Comparison of ENCODE assay signal across 22 mouse cellular contexts in genomic region chr11:70737749-70738148, GRCm38 (mm10). TPM values are rescaled to one million over a fixed set of nuclear protein-coding genes. Genes with fewer than 3 reads are reported as not detected.
DNase-seq lines count a peak whose midpoint lies in the region; ATAC-seq and TF ChIP-seq lines count a peak whose summit lies in the region.
"Had no signal": no experiment of that assay in that cellular context is flagged by ENCODE, and none has a peak within 500 bp of the region (broad histone marks: within the 10 kb centered on the region; RNA-seq: fewer than 3 reads in every experiment).

No protein-coding gene starts in this region.

- 16% methylated on average over 5 of the region's 5 CpGs for WGBS in small intestine, adult 2 months

- peaks cover 33% of the 10 kb centered on the region for H3K27me3 ChIP-seq in G1E (ENCODE audit: insufficient read depth, low read length)
- no peaks in the 10 kb centered on the region for H3K27me3 ChIP-seq in small intestine, adult 2 months (ENCODE audit: control insufficient read depth, insufficient read depth, low read length)
- H3K27me3 ChIP-seq: embryonic facial prominence, embryonic 15.5 days; heart, embryonic 15.5 days; midbrain, embryonic 12.5 days; neural tube, embryonic 12.5 days; Patski had no signal

- peaks cover 4% of the 10 kb centered on the region for H3K4me1 ChIP-seq in G1E (ENCODE audit: insufficient read depth, low read depth, low read length)
- peaks cover 7% of the 10 kb centered on the region for H3K4me1 ChIP-seq in small intestine, adult 2 months (ENCODE audit: control insufficient read depth, insufficient read depth, insufficient read length, low read length)
- H3K4me1 ChIP-seq: midbrain, embryonic 12.5 days; neural tube, embryonic 12.5 days had no signal

- DNase-seq in kidney, adult 9 months, result peak; percentile 21
- DNase-seq in kidney, postnatal 10 days, result no peak
- peak; percentile 26 for DNase-seq in G1E (ENCODE audit: low spot score)
- DNase-seq in cerebellum, adult 18-20 months, result no peak
- no peak for DNase-seq in T-cell, adult 2 months (ENCODE audit: low spot score)
- DNase-seq: adrenal gland, postnatal 14 days; cerebellum, postnatal 14 days; heart, adult 18-20 months; thymus, postnatal 36 days had no signal

- no peaks in the 10 kb centered on the region for H3K9me3 ChIP-seq in G1E (replicated peaks)
- H3K9me3 ChIP-seq: embryonic facial prominence, embryonic 15.5 days; heart, embryonic 15.5 days; hindbrain, embryonic 10.5 days; midbrain, embryonic 12.5 days; neural tube, embryonic 12.5 days had no signal

- no peak for ATAC-seq in G1E (ENCODE audit: extremely low read depth, insufficient number of reproducible peaks, low FRiP score, poor library complexity, severe bottlenecking)
- ATAC-seq in hematopoietic stem cell, adult 5-6 weeks (replicated peaks in 1 of 2; ENCODE audit: insufficient read depth in 1 of 2, low FRiP score in 2 of 2, low TSS enrichment in 1 of 2, low read depth in 1 of 2, poor library complexity in 2 of 2, severe bottlenecking in 2 of 2), result peak; percentile 69 to 83
- ATAC-seq: activated CD4-positive, CD25-positive, alpha-beta regulatory T cell, adult 4 months; forebrain, embryonic 16.5 days; Patski had no signal

- no peak for TF ChIP-seq POLR2A in small intestine, adult 2 months (IDR thresholded peaks at IDR 0.05; ENCODE audit: low read depth, low read length)

- no peak overlapping the region for H3K4me3 ChIP-seq in G1E (ENCODE audit: low read depth, low read length)
- no peak overlapping the region for H3K4me3 ChIP-seq in small intestine, adult 2 months (ENCODE audit: low read depth, low read length)
- H3K4me3 ChIP-seq: embryonic facial prominence, embryonic 15.5 days; heart, embryonic 15.5 days; hindbrain, embryonic 10.5 days; midbrain, embryonic 12.5 days; neural tube, embryonic 12.5 days had no signal

- TF ChIP-seq CTCF in G1E (IDR thresholded peaks at IDR 0.05; ENCODE audit: low read depth, low read length), result no peak
- no peak for TF ChIP-seq CTCF in small intestine, adult 2 months (IDR thresholded peaks at IDR 0.05; ENCODE audit: extremely low read depth, insufficient read length, insufficient replicate concordance, low read depth, low read length)

- peak overlapping the region; percentile 73; the same call in 1 of the 2 replicates for H3K27ac ChIP-seq in small intestine, adult 2 months (ENCODE audit: insufficient read depth, low read depth, low read length)
- H3K27ac ChIP-seq: embryonic facial prominence, embryonic 15.5 days; heart, embryonic 15.5 days; hindbrain, embryonic 10.5 days; kidney, postnatal 0 days; liver, embryonic 14.5 days; macrophage; midbrain, embryonic 12.5 days; neural tube, embryonic 12.5 days had no signal

- H3K36me3 ChIP-seq in G1E (replicated peaks), result no peaks in the 10 kb centered on the region
- H3K36me3 ChIP-seq in small intestine, adult 2 months (ENCODE audit: control insufficient read depth, insufficient read depth, low read length), result no peaks in the 10 kb centered on the region
- H3K36me3 ChIP-seq: embryonic facial prominence, embryonic 15.5 days; heart, embryonic 15.5 days; hindbrain, embryonic 10.5 days; midbrain, embryonic 12.5 days; neural tube, embryonic 12.5 days had no signal

RNA-seq across cellular contexts. Expression of gene Zfp3, which starts 26.3 kb away (rescaled TPM):
- total RNA-seq in G1E (2014; fragmentation: Nextera tagmentation) (12.8 TPM in 2 replicates), G1E (2017) (5.4 and 5.6 TPM in 2 replicates)
- polyA plus RNA-seq in G1E (2012), result 2.6 and 2.8 TPM in 2 replicates
- 3.7 and 8.3 TPM in 2 replicates for total RNA-seq in hematopoietic stem cell, adult 5-6 weeks (2017)
- polyA plus RNA-seq in small intestine, adult 2 months (2012; rRNA removed), result 0.61 and 0.72 TPM in 2 replicates

RNA-seq across cellular contexts. Expression of gene Kif1c, which starts 37.4 kb away (rescaled TPM):
- total RNA-seq in G1E (2014; fragmentation: Nextera tagmentation) (11.6 and 11.7 TPM in 2 replicates), G1E (2017) (12.3 and 13.9 TPM in 2 replicates)
- polyA plus RNA-seq in G1E (2012), result 30.4 and 38.8 TPM in 2 replicates
- total RNA-seq in hematopoietic stem cell, adult 5-6 weeks (2017), result 6.7 and 7.3 TPM in 2 replicates
- 33.9 and 87.1 TPM in 2 replicates for polyA plus RNA-seq in small intestine, adult 2 months (2012; rRNA removed)

RNA-seq across cellular contexts. Expression of gene Inca1, which starts 37.8 kb away (rescaled TPM):
- total RNA-seq in G1E (2014; fragmentation: Nextera tagmentation) (3.7 and 5.2 TPM in 2 replicates), G1E (2017) (0.93 and 1.2 TPM in 2 replicates)
- 0.24 and 0.36 TPM in 2 replicates for polyA plus RNA-seq in G1E (2012)
- total RNA-seq in hematopoietic stem cell, adult 5-6 weeks (2017), result 0.25 TPM in 1 of 2 replicates, not detected in the other
- polyA plus RNA-seq in small intestine, adult 2 months (2012; rRNA removed), result 0.38 and 0.79 TPM in 2 replicates

RNA-seq across cellular contexts. Expression of gene Camta2, which starts 49.8 kb away (rescaled TPM):
- total RNA-seq in G1E (2014; fragmentation: Nextera tagmentation), result 21.1 and 25.4 TPM in 2 replicates
- total RNA-seq in G1E (2017), result 3.5 and 5.3 TPM in 2 replicates
- 14.7 and 21.2 TPM in 2 replicates for polyA plus RNA-seq in G1E (2012)
- total RNA-seq in hematopoietic stem cell, adult 5-6 weeks (2017), result 3.6 and 4.9 TPM in 2 replicates
- 27.7 and 66.7 TPM in 2 replicates for polyA plus RNA-seq in small intestine, adult 2 months (2012; rRNA removed)

Comparison
In these comparisons a context has a peak if more than half of its experiments do, and no peak if none do; other contexts are left out.
1. DNase-seq: peak in kidney, adult 9 months (single experiment) and G1E (single experiment); none in kidney, postnatal 10 days (single experiment), cerebellum, adult 18-20 months (0 of 2) and T-cell, adult 2 months (single experiment).